Mouse (Mus musculus) spleen, adult 2 months (tissue): ENCODE results near the gene Ptprn2.

ENCODE experiments used
- CTCF ChIP-seq: fragments of 200-500 bp; IDR thresholded peaks from 2 replicates; pipeline ENCODE4 v1.5.1; 2011; ENCODE audit warnings: mild to moderate bottlenecking, inconsistent platforms; ENCODE audit not compliant: insufficient read depth, insufficient read length, insufficient replicate concordance; ENCODE audit errors: extremely low read depth
- POLR2A ChIP-seq: fragments of 200-500 bp; IDR thresholded peaks from 2 replicates; pipeline ENCODE4 v1.6.1; 2011; ENCODE audit warnings: low read depth, low read length, inconsistent platforms

GRCm38 (mm10) chr12:116660076-116660475 lies 174.6 kb downstream of the Ptprn2 start:
- TF ChIP-seq CTCF (no peak), POLR2A (no peak)
